In genomic region chr10:40350245-40350932, GRCm38 (mm10) we compare ENCODE assay signal across 8 mouse cellular contexts. TPM values are rescaled to one million over a fixed set of nuclear protein-coding genes. Genes with fewer than 3 reads are reported as not detected.
DNase-seq lines count a peak whose midpoint lies in the region; ATAC-seq and TF ChIP-seq lines count a peak whose summit lies in the region.

No protein-coding gene starts in this region.

- ATAC-seq in heart, embryonic 14.5 days (ENCODE audit: insufficient number of reproducible peaks, insufficient read depth, low FRiP score, low read depth), result no peak
- ATAC-seq in hindbrain, embryonic 13.5 days (ENCODE audit: low FRiP score), result no peak
- ATAC-seq in midbrain, embryonic 11.5 days (ENCODE audit: low FRiP score), result no peak

- peak overlapping the region in 1 of 2 experiments; percentile 91; a peak in 2 of 4 replicates for H3K27ac ChIP-seq in heart, embryonic 14.5 days (replicated peaks in 1 of 2; ENCODE audit: control insufficient read depth in 1 of 2, insufficient read depth in 1 of 2, low read depth in 2 of 2, low read length in 2 of 2)
- 0 out of 2 replicates have a peak overlapping the region, but pooled peaks have one; percentile 73 for H3K27ac ChIP-seq in bone marrow macrophage, adult 2 months (ENCODE audit: insufficient read depth, low read depth, low read length)
- H3K27ac ChIP-seq in hindbrain, embryonic 13.5 days, result peak overlapping the region; percentile 96; the same call in 1 of the 2 replicates
- H3K27ac ChIP-seq in midbrain, embryonic 11.5 days (ENCODE audit: low read depth, low read length), result no peak overlapping the region

- peak overlapping the region; percentile 87 for H3K9ac ChIP-seq in heart, embryonic 14.5 days (ENCODE audit: low read length)
- peak overlapping the region; percentile 92 for H3K9ac ChIP-seq in hindbrain, embryonic 13.5 days
- H3K9ac ChIP-seq in midbrain, embryonic 11.5 days (ENCODE audit: low read length), result peak overlapping the region; percentile 88

- no peaks in the 10 kb centered on the region for H3K36me3 ChIP-seq in heart, embryonic 14.5 days (ENCODE audit: control insufficient read depth, insufficient read depth, low read length)
- no peaks in the 10 kb centered on the region for H3K36me3 ChIP-seq in hindbrain, embryonic 13.5 days
- no peaks in the 10 kb centered on the region for H3K36me3 ChIP-seq in midbrain, embryonic 11.5 days (ENCODE audit: control insufficient read depth, insufficient read depth, low read length)

- H3K4me1 ChIP-seq in heart, embryonic 14.5 days (ENCODE audit: control insufficient read depth in 2 of 2, insufficient read depth in 2 of 2, low read length in 2 of 2), result peaks cover 0 to 21% of the 10 kb centered on the region in 2 experiments
- H3K4me1 ChIP-seq in bone marrow macrophage, adult 2 months (ENCODE audit: control insufficient read depth, insufficient read depth, low read length), result peaks cover 21% of the 10 kb centered on the region
- peaks cover 29% of the 10 kb centered on the region for H3K4me1 ChIP-seq in hindbrain, embryonic 13.5 days (replicated peaks)
- H3K4me1 ChIP-seq in midbrain, embryonic 11.5 days (ENCODE audit: control insufficient read depth, insufficient read depth, low read length), result peaks cover 17% of the 10 kb centered on the region

- H3K4me3 ChIP-seq in heart, embryonic 14.5 days (ENCODE audit: control insufficient read depth in 1 of 2, insufficient read depth in 1 of 2, low read depth in 1 of 2, low read length in 2 of 2), result peak overlapping the region; percentile 76 to 87
- peak overlapping the region; percentile 93 for H3K4me3 ChIP-seq in bone marrow macrophage, adult 2 months (ENCODE audit: insufficient read depth, low read length)
- peak overlapping the region; percentile 91 for H3K4me3 ChIP-seq in hindbrain, embryonic 13.5 days
- H3K4me3 ChIP-seq in midbrain, embryonic 11.5 days (ENCODE audit: low read depth, low read length), result peak overlapping the region; percentile 90

- H3K9me3 ChIP-seq in heart, embryonic 14.5 days (ENCODE audit: control insufficient read depth, low read length), result no peaks in the 10 kb centered on the region
- H3K9me3 ChIP-seq in hindbrain, embryonic 13.5 days, result no peaks in the 10 kb centered on the region
- H3K9me3 ChIP-seq in midbrain, embryonic 11.5 days (ENCODE audit: control insufficient read depth, low read length), result no peaks in the 10 kb centered on the region

- no peaks in the 10 kb centered on the region for H3K27me3 ChIP-seq in heart, embryonic 14.5 days (ENCODE audit: control insufficient read depth, insufficient read depth, low read length)
- H3K27me3 ChIP-seq in hindbrain, embryonic 13.5 days, result no peaks in the 10 kb centered on the region
- H3K27me3 ChIP-seq in midbrain, embryonic 11.5 days (ENCODE audit: control insufficient read depth, insufficient read depth, low read length), result no peaks in the 10 kb centered on the region

- no peak for DNase-seq in heart, adult 9 months (ENCODE audit: low spot score in 2 of 2)
- peak; percentile 88 for DNase-seq in midbrain, embryonic 11.5 days (ENCODE audit: low spot score, missing footprints)
- no peak for DNase-seq in B cell, adult 2 months
- no peak for DNase-seq in left cerebral cortex, adult 9 months (ENCODE audit: low spot score in 2 of 2)
- no peak for DNase-seq in thymus, adult 18-20 months

- no peak for TF ChIP-seq POLR2A in bone marrow macrophage, adult 2 months (IDR thresholded peaks at IDR 0.05; ENCODE audit: borderline replicate concordance, low read depth, low read length)

- TF ChIP-seq CTCF in bone marrow macrophage, adult 2 months (IDR thresholded peaks at IDR 0.05; ENCODE audit: low read depth, low read length), result no peak

- WGBS in heart, embryonic 14.5 days, result 39% methylated on average over 12 of the region's 12 CpGs
- 56% methylated on average over 12 of the region's 12 CpGs for WGBS in hindbrain, embryonic 13.5 days
- WGBS in midbrain, embryonic 11.5 days, result 58% methylated on average over 12 of the region's 12 CpGs

- peak overlapping the region; percentile 71 for H3K4me2 ChIP-seq in heart, embryonic 14.5 days (ENCODE audit: low read length)
- peak overlapping the region; percentile 63 for H3K4me2 ChIP-seq in hindbrain, embryonic 13.5 days
- peak overlapping the region; percentile 75 for H3K4me2 ChIP-seq in midbrain, embryonic 11.5 days

RNA-seq across cellular contexts. Expression of gene Cdk19, which starts 11.0 kb away (rescaled TPM):
- polyA plus RNA-seq in heart, embryonic 14.5 days (2014; fragmentation: Nextera tagmentation; extraction: Ambion mirVana), result 7.5 and 9.1 TPM in 2 replicates
- polyA plus RNA-seq in bone marrow macrophage, adult 2 months (2012; ENCODE audit: insufficient read depth, insufficient read length, missing spikeins), result 38.4 and 41.2 TPM in 2 replicates
- polyA plus RNA-seq in hindbrain, embryonic 13.5 days (2015; fragmentation: Nextera tagmentation; extraction: Ambion mirVana), result 11.0 and 12.7 TPM in 2 replicates
- 7.3 and 8.6 TPM in 2 replicates for polyA plus RNA-seq in midbrain, embryonic 11.5 days (2014; fragmentation: Nextera tagmentation; extraction: Ambion mirVana)

RNA-seq across cellular contexts. Expression of gene Amd1, which starts 48.4 kb away (rescaled TPM):
- 40.2 and 43.0 TPM in 2 replicates for polyA plus RNA-seq in heart, embryonic 14.5 days (2014; fragmentation: Nextera tagmentation; extraction: Ambion mirVana)
- 40.0 and 44.2 TPM in 2 replicates for polyA plus RNA-seq in bone marrow macrophage, adult 2 months (2012; ENCODE audit: insufficient read depth, insufficient read length, missing spikeins)
- polyA plus RNA-seq in hindbrain, embryonic 13.5 days (2015; fragmentation: Nextera tagmentation; extraction: Ambion mirVana), result 40.4 and 43.3 TPM in 2 replicates
- polyA plus RNA-seq in midbrain, embryonic 11.5 days (2014; fragmentation: Nextera tagmentation; extraction: Ambion mirVana), result 104 and 115 TPM in 2 replicates
